Mouse (Mus musculus) forebrain, embryonic 16.5 days (tissue): ENCODE results near the gene Lrrc9. TPM values are rescaled to one million over a fixed set of nuclear protein-coding genes. Genes with fewer than 3 reads are reported as not detected.

ENCODE experiments used
- ATAC-seq: fragments of 200-750 bp; cut with Nextera tagmentation; 2 replicates; pipeline ENCODE4 v1.8.0; 2017; ENCODE audit warnings: mild to moderate bottlenecking, moderate library complexity
- H3K27ac ChIP-seq: fragments of 300-500 bp; sonication (generic); 2 replicates; pipeline ENCODE4 v1.5.1; 2014; ENCODE audit warnings: low read length, control low read depth
- H3K27me3 ChIP-seq: fragments of 300-500 bp; sonication (generic); replicated peaks from 2 replicates; pipeline ENCODE4 v1.6.1; 2014; ENCODE audit warnings: low read length; ENCODE audit not compliant: control insufficient read depth, insufficient read depth
- H3K36me3 ChIP-seq: fragments of 300-500 bp; sonication (generic); 2 replicates; pipeline ENCODE4 v1.6.1; 2014; ENCODE audit not compliant: control insufficient read depth, insufficient read depth
- H3K4me1 ChIP-seq: fragments of 300-500 bp; sonication (generic); replicated peaks from 2 replicates; pipeline ENCODE4 v1.6.1; 2014; ENCODE audit warnings: low read length; ENCODE audit not compliant: control insufficient read depth, insufficient read depth
- H3K4me2 ChIP-seq: fragments of 300-500 bp; sonication (generic); 2 replicates; pipeline ENCODE4 v1.6.1; 2014; ENCODE audit warnings: mild to moderate bottlenecking, low read length, control low read depth
- H3K4me3 ChIP-seq: fragments of 300-500 bp; sonication (generic); replicated peaks from 2 replicates; pipeline ENCODE4 v1.5.1; 2014; ENCODE audit warnings: mild to moderate bottlenecking, low read length, control low read depth
- H3K9ac ChIP-seq: fragments of 300-500 bp; sonication (generic); replicated peaks from 2 replicates; pipeline ENCODE4 v1.6.1; 2014; ENCODE audit warnings: low read depth, low read length, control low read depth
- H3K9me3 ChIP-seq: fragments of 300-500 bp; sonication (generic); 2 replicates; pipeline ENCODE4 v1.6.1; 2016; ENCODE audit warnings: low read length; ENCODE audit not compliant: control insufficient read depth
- WGBS: fragments of 180-500 bp; shearing (Covaris S2); extraction: QIAGEN DNeasy Blood & Tissue Kit; methylation state at CpG from one replicate; pipeline ENCODE4 v1.1.7; 2014; 5-methylcytosine and 5-hydroxymethylcytosine counted together
- polyA plus RNA-seq: library from polyadenylated mRNA; unstranded; fragments of >200 nt; fragmentation: Nextera tagmentation; extraction: Ambion mirVana; gene quantifications from 2 replicates; pipeline ENCODE4 v1.2.1, GENCODE M21; 2015

The Lrrc9 gene
- polyA plus RNA-seq, 1 experiment from 2014 or later = 3.4 TPM

DNA sequence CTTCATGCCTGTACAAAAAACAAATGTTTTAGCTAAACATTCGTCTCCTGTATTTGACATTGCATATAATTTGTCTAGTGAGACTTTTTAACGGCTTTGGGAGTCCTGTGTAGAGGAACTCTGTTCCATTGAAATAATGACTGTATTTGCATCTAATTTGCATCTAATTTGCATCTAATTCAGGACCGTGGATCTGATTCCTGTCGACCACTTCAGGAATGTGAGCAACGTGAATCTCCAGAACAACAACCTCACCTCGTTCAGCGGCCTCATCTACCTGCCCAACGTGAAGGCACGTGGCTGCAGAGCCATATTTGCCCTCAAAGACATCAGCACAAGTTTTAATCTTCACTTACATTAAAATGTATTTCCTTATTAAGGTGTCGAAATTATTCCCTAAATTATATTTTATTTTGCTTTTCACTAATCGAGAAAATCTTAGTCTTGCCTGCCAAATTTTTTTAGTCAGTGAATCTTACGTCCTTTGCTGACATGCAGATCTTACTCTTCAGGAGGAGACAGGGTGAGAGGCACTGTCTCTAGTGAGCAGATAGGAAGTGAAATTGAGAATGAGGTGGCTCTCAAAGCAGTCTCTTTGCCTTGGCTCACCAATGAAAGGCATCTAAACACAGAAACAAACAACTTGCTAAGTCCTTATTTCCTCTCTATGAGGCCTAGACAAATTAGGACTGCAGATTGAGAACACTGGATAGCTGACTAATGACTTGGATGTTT, 55.4 kb downstream of the Lrrc9 start:
- Histone ChIP-seq H3K36me3 (no peaks in the 10 kb centered on the region), H3K9ac (no peak overlapping the region), H3K4me2 (peak overlapping the region; percentile 20; the same call in 1 of the 2 replicates), H3K27me3 (no peaks in the 10 kb centered on the region), H3K27ac (no peak overlapping the region), H3K4me3 (no peak overlapping the region), H3K9me3 (no peaks in the 10 kb centered on the region), H3K4me1 (peaks cover 5% of the 10 kb centered on the region)
- WGBS = 24% methylated on average over 12 of the region's 12 CpGs
- ATAC-seq = peak; percentile 78

DNA sequence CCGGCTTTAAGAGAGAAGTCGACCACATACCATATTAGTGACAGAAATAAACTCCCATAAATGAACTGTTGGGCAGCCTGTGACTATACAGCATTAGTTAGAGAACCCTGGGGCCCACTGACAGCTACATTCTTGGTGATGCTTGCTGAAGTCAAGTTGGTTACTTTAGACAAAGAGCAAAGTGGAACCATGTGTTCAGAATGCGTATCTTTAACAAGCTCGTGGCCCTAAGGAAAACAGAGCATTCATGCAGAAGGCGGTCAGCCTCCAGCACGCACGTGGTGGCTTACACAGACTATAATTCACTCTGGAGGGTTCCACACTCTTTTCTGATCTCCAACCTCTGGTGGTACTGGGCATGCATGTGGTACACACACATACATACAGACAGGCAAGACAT, 67.9 kb downstream of the Lrrc9 start:
- Histone ChIP-seq H3K27me3 (no peaks in the 10 kb centered on the region), H3K36me3 (no peaks in the 10 kb centered on the region), H3K4me3 (no peak overlapping the region), H3K4me2 (no peak overlapping the region), H3K27ac (no peak overlapping the region), H3K9ac (no peak overlapping the region), H3K4me1 (no peaks in the 10 kb centered on the region), H3K9me3 (no peaks in the 10 kb centered on the region)
- WGBS = 72% methylated on average over 7 of the region's 7 CpGs
- ATAC-seq = no peak

DNA sequence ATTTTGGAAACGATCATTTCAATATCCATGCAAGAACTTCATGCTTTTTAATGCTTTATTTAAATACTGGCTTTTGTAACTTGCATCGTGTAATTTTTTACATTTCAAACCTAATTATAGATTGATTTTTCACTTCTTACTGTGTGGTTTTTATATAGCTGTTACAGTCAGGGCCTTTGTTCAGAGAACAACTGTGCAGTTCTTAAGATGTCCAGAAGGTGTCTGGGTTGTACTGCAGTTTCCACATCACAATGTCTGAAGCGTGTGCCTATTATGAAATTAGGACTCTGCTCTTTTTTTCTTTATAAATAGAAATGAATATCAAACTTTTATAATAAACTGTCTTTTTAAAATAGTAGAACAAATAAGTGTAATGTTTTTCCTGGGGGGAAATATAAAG, 73.8 kb downstream of the Lrrc9 start:
- no peaks in the 10 kb centered on the region for H3K9me3 ChIP-seq
- H3K36me3 ChIP-seq = no peaks in the 10 kb centered on the region
- peaks cover 3% of the 10 kb centered on the region for H3K4me1 ChIP-seq
- no peak overlapping the region for H3K9ac ChIP-seq
- ATAC-seq = 0 out of 2 replicates have a peak, but pooled peaks have one; percentile 58
- no peaks in the 10 kb centered on the region for H3K27me3 ChIP-seq
- H3K27ac ChIP-seq = no peak overlapping the region
- H3K4me2 ChIP-seq = no peak overlapping the region
- no peak overlapping the region for H3K4me3 ChIP-seq
- WGBS = 55% methylated on average over 3 of the region's 3 CpGs

DNA sequence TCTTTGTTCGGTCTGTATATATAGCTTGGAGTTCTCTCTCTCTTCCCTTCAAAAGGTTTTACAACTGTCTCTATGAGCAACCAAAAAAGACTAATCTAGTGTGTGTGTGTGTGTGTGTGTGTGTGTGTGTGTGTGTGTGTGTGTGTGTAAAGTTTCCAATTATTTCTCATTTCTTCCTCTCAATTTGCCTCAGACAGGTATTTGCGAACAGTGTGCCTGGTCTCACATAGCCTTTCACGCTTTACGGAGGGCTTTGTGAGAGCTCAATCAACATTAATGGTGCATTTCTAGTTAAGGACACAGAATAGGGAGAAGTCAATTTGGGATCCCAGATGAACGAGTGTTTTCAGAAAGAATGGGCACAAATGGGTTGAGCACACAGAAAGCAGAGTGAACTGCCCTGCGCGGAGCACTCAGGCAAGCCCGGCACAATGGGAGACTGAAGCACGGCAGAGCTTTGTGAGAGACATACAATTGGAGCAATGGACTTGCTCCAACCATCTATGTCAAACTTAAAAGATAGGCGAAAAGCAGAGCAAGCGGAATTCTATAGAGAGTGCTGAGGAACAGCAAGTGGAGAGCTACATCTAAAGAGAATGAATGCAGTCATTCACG, 76.6 kb downstream of the Lrrc9 start:
- no peak for ATAC-seq
- Histone ChIP-seq H3K4me2 (peak overlapping the region; percentile 30), H3K9ac (no peak overlapping the region), H3K9me3 (no peaks in the 10 kb centered on the region), H3K27ac (no peak overlapping the region), H3K27me3 (no peaks in the 10 kb centered on the region), H3K4me3 (no peak overlapping the region), H3K4me1 (peaks cover 3% of the 10 kb centered on the region), H3K36me3 (no peaks in the 10 kb centered on the region)
- WGBS = 8% methylated on average over 12 of the region's 12 CpGs

DNA sequence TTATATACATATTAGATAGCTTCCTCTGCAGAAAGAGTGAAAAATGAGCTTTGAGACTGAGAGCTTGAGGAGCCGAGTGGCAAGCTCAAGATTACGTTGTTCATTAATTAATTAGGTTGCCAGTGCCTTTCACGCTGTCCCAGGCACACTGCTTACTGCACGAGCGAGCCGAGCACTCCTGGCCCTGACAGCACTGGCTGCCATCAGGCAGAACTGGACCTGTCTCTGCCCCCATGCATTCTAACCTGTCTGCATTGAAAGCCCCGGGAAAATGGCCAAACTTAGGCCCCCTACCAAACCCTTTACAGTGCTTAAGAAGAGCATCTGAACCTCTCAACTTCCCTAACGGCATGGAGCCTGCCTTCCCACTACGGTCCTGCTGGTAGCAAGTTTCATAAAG, 77.7 kb downstream of the Lrrc9 start:
- Histone ChIP-seq H3K4me1 (peaks cover 3% of the 10 kb centered on the region), H3K9me3 (no peaks in the 10 kb centered on the region), H3K4me2 (no peak overlapping the region), H3K27ac (no peak overlapping the region), H3K4me3 (no peak overlapping the region), H3K27me3 (no peaks in the 10 kb centered on the region), H3K9ac (no peak overlapping the region), H3K36me3 (no peaks in the 10 kb centered on the region)
- ATAC-seq = no peak
- 12% methylated on average over 9 of the region's 9 CpGs for WGBS

DNA sequence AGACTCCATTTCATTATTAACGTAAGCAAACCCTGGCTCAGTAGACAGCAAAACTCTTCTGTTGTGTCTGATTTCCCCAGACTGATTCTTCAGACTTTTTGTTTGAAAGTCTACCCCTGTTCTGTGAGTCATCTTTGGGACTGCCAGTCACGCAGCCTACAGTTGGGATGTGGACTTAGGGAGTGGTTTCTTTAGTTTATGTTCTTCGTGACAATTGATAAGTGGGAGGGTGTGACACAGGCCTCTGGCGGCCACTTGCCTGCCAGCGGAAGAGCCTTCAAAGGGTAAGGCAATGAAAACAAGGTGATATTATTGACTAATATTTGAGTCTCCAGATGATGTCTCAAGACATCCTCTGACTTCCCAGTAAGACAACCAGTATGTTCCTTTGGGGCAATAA, 78.2 kb downstream of the Lrrc9 start:
- Histone ChIP-seq H3K27me3 (no peaks in the 10 kb centered on the region), H3K9me3 (no peaks in the 10 kb centered on the region), H3K27ac (no peak overlapping the region), H3K4me3 (no peak overlapping the region), H3K36me3 (no peaks in the 10 kb centered on the region), H3K4me2 (no peak overlapping the region), H3K4me1 (peaks cover 3% of the 10 kb centered on the region), H3K9ac (no peak overlapping the region)
- WGBS = 65% methylated on average over 5 of the region's 5 CpGs
- no peak for ATAC-seq

DNA sequence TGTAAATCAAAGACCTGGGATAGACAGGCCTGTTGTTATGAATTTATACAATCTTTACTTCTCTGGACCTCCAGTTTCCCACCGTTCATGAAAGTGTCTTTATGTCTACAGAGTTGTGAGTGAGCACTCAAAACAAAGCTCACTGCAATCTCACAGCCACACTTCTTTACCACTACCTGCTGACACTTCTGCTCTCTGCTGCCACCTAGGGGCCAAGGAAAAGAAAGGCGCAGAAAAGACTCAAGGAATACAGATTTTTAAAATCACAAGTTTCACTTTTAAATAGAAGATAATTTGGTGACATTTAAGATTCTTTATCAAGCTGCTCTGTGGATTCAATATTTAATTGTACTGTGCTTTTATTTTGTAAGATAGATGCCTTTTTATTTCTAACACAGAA, 79.0 kb downstream of the Lrrc9 start:
- Histone ChIP-seq H3K27ac (no peak overlapping the region), H3K9me3 (no peaks in the 10 kb centered on the region), H3K4me3 (no peak overlapping the region), H3K9ac (no peak overlapping the region), H3K4me2 (no peak overlapping the region), H3K27me3 (no peaks in the 10 kb centered on the region), H3K4me1 (peaks cover 3% of the 10 kb centered on the region), H3K36me3 (no peaks in the 10 kb centered on the region)
- no peak for ATAC-seq
- WGBS = 3% methylated on average over 2 of the region's 2 CpGs

DNA sequence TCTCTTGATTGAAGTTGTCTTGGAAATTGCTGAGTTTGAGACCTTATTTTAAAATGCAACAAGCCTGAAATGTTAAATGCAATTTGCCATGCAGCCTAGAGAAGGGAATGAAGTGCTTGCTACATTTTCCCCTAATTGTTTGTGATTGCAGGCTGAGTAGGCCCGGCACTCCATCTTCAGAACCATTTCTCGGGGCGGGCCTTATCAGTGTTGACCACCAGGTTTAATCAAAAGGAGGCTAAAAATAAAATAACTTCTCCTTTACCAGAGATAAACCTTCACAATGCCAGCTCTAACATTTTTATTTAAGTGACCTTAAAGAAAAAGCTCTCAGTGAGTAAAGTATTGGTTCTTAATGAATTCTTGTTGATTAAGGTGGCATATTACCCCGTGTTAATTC, 83.9 kb downstream of the Lrrc9 start:
- H3K9me3 ChIP-seq = no peaks in the 10 kb centered on the region
- H3K4me2 ChIP-seq = no peak overlapping the region
- ATAC-seq = no peak
- H3K4me1 ChIP-seq = no peaks in the 10 kb centered on the region
- no peak overlapping the region for H3K9ac ChIP-seq
- no peak overlapping the region for H3K4me3 ChIP-seq
- H3K36me3 ChIP-seq = no peaks in the 10 kb centered on the region
- H3K27me3 ChIP-seq = no peaks in the 10 kb centered on the region
- WGBS = 72% methylated on average over 4 of the region's 4 CpGs
- no peak overlapping the region for H3K27ac ChIP-seq

DNA sequence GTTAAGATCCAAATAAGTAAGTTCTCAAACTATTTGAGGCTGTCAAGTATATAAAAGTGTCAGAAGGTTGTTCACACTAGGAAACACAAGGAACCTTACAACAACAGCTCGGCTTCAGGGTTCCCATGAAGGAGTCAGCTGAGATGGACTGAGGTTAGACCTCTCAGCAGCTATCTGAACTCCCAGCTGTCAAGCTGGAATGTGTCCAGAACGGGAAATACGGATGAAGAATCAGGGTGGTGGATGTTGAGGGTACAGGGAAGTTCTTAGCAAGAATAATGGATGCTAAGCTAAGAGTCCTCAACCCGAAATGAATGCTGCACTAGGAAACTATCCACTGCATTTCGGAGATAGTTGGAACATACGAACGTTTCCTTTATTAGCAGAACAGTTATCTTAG, 90.6 kb downstream of the Lrrc9 start:
- no peak overlapping the region for H3K27ac ChIP-seq
- no peak overlapping the region for H3K4me3 ChIP-seq
- peaks cover 7% of the 10 kb centered on the region for H3K4me1 ChIP-seq
- no peaks in the 10 kb centered on the region for H3K36me3 ChIP-seq
- 83% methylated on average over 7 of the region's 7 CpGs for WGBS
- no peaks in the 10 kb centered on the region for H3K27me3 ChIP-seq
- ATAC-seq = no peak
- H3K9me3 ChIP-seq = no peaks in the 10 kb centered on the region
- H3K4me2 ChIP-seq = no peak overlapping the region
- no peak overlapping the region for H3K9ac ChIP-seq
